Mouse (Mus musculus) forebrain, embryonic 12.5 days (tissue): ENCODE results near the gene Adamtsl4. TPM values are rescaled to one million over a fixed set of nuclear protein-coding genes. Genes with fewer than 3 reads are reported as not detected.

Experiments used
- ATAC-seq: fragments of 200-750 bp; cut with Nextera tagmentation; 2 replicates; pipeline ENCODE4 v1.8.0; 2017; ENCODE audit warnings: moderate TSS enrichment; ENCODE audit not compliant: low FRiP score
- H3K27ac ChIP-seq: fragments of 300-500 bp; sonication (generic); 2 replicates; pipeline ENCODE4 v1.5.1; 2016; ENCODE audit warnings: mild to moderate bottlenecking
- H3K27me3 ChIP-seq: fragments of 300-500 bp; sonication (generic); 2 replicates; pipeline ENCODE4 v1.6.1; 2016; ENCODE audit warnings: mild to moderate bottlenecking
- H3K36me3 ChIP-seq: fragments of 300-500 bp; sonication (generic); replicated peaks from 2 replicates; pipeline ENCODE4 v1.6.1; 2016; ENCODE audit warnings: mild to moderate bottlenecking
- H3K4me1 ChIP-seq: fragments of 300-500 bp; sonication (generic); 2 replicates; pipeline ENCODE4 v1.6.1; 2016
- H3K4me2 ChIP-seq: fragments of 300-500 bp; sonication (generic); 2 replicates; pipeline ENCODE4 v1.6.1; 2016; ENCODE audit warnings: mild to moderate bottlenecking, moderate library complexity
- H3K4me3 ChIP-seq: fragments of 300-500 bp; sonication (generic); replicated peaks from 2 replicates; pipeline ENCODE4 v1.5.1; 2016; ENCODE audit warnings: mild to moderate bottlenecking
- H3K9ac ChIP-seq: fragments of 300-500 bp; sonication (generic); 2 replicates; pipeline ENCODE4 v1.6.1; 2016; ENCODE audit warnings: mild to moderate bottlenecking
- H3K9me3 ChIP-seq: fragments of 300-500 bp; sonication (generic); 2 replicates; pipeline ENCODE4 v1.6.1; 2016
- WGBS: fragments of 180-500 bp; shearing (Covaris S2); methylation state at CpG from one replicate; pipeline ENCODE4 v1.1.7; 2016; 5-methylcytosine and 5-hydroxymethylcytosine counted together
- polyA plus RNA-seq: library from polyadenylated mRNA; unstranded; fragments of >200 nt; fragmentation: Nextera tagmentation; extraction: Ambion mirVana; gene quantifications from 2 replicates; pipeline ENCODE4 v1.2.1, GENCODE M21; 2016

Adamtsl4 gene
- polyA plus RNA-seq, 1 experiment from 2014 or later: 1.1 TPM

GRCm38 (mm10) chr3:95684846-95685245, 2.9 kb downstream of the Adamtsl4 start:
- Histone ChIP-seq H3K9ac (no peak overlapping the region), H3K36me3 (no peaks in the 10 kb centered on the region), H3K4me3 (no peak overlapping the region), H3K27ac (no peak overlapping the region), H3K4me2 (no peak overlapping the region), H3K27me3 (peaks cover 16% of the 10 kb centered on the region), H3K9me3 (no peaks in the 10 kb centered on the region), H3K4me1 (peaks cover 18% of the 10 kb centered on the region)
- ATAC-seq: no peak
- WGBS: 69% methylated on average over 5 of the region's 8 CpGs

DNA sequence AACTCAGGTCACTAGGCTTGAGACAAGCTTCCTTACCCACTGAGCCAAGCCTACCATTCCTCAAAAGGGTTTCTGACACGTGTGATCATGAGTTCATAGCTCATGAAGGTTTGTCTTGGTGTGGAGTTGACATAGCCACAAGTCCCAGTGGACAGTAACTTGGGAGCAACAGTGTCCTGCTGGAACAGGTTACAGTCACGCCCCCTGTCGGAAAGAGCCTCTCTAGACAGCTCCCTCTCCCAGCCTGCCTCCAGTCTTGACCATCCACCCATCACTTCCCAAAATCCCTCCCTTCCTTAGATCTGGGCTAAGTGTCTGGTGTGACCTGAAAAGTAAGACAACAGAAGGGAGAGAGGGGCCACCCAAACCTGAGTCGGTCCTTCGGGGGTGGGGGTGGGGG, 4.8 kb downstream of the Adamtsl4 start:
- H3K4me3 ChIP-seq: no peak overlapping the region
- peaks cover 16% of the 10 kb centered on the region for H3K27me3 ChIP-seq
- no peaks in the 10 kb centered on the region for H3K9me3 ChIP-seq
- no peak overlapping the region for H3K27ac ChIP-seq
- H3K36me3 ChIP-seq: no peaks in the 10 kb centered on the region
- H3K4me1 ChIP-seq: peaks cover 16% of the 10 kb centered on the region
- ATAC-seq: no peak
- H3K9ac ChIP-seq: no peak overlapping the region
- no peak overlapping the region for H3K4me2 ChIP-seq
- 71% methylated on average over 5 of the region's 5 CpGs for WGBS

GRCm38 (mm10) chr3:95681365-95681764, 6.4 kb downstream of the Adamtsl4 start:
- H3K4me3 ChIP-seq: no peak overlapping the region
- no peak overlapping the region for H3K27ac ChIP-seq
- 67% methylated on average over 11 of the region's 11 CpGs for WGBS
- H3K9me3 ChIP-seq: no peaks in the 10 kb centered on the region
- H3K36me3 ChIP-seq: no peaks in the 10 kb centered on the region
- ATAC-seq: no peak
- no peak overlapping the region for H3K4me2 ChIP-seq
- no peak overlapping the region for H3K9ac ChIP-seq
- H3K4me1 ChIP-seq: 0 out of 2 replicates have a peak, but pooled peaks cover under 1% of the 10 kb centered on the region
- peaks cover 2% of the 10 kb centered on the region; the same call in 1 of the 2 replicates for H3K27me3 ChIP-seq

DNA sequence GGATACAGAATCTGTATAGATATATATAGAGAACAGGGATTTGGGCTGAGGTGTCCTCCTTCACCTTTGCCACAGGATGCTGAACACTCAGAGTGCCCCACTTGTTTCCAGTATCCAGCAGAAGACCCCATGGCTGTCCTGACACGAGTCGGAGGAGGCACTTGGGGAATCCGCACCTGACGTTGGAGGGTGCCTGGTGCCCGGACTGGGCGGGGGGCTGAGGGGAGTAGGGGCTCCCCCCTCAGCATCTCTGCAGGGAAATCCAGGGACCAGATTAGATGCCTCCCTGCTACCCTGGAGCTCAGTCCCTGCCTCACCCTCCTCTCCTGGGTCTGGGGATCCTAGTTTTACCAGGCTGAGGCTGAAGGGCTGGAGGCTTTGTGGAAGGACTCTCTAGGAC, 7.0 kb downstream of the Adamtsl4 start:
- H3K27ac ChIP-seq: no peak overlapping the region; the same call in 1 of the 2 replicates

GRCm38 (mm10) chr3:95679551-95679950, 8.2 kb downstream of the Adamtsl4 start:
- no peak overlapping the region for H3K4me2 ChIP-seq
- H3K9me3 ChIP-seq: no peaks in the 10 kb centered on the region
- no peak overlapping the region for H3K9ac ChIP-seq
- WGBS: 94% methylated on average over 8 of the region's 8 CpGs
- H3K27me3 ChIP-seq: no peaks in the 10 kb centered on the region
- H3K4me1 ChIP-seq: peaks cover 10% of the 10 kb centered on the region
- H3K4me3 ChIP-seq: no peak overlapping the region
- no peak overlapping the region for H3K27ac ChIP-seq
- no peaks in the 10 kb centered on the region for H3K36me3 ChIP-seq
- ATAC-seq: no peak

More for the DNA sequence above, 7.0 kb downstream of the Adamtsl4 start:
- H3K4me2 ChIP-seq: no peak overlapping the region
- no peak for ATAC-seq
- H3K27me3 ChIP-seq: no peaks in the 10 kb centered on the region
- no peak overlapping the region for H3K9ac ChIP-seq
- no peaks in the 10 kb centered on the region; the same call in 1 of the 2 replicates for H3K4me1 ChIP-seq
- no peaks in the 10 kb centered on the region for H3K36me3 ChIP-seq
- H3K9me3 ChIP-seq: no peaks in the 10 kb centered on the region
- 82% methylated on average over 6 of the region's 6 CpGs for WGBS
- no peak overlapping the region for H3K4me3 ChIP-seq

- 90% methylated on average over 19 of the region's 19 CpGs for WGBS
- H3K4me3 ChIP-seq: no peak overlapping the region
- no peaks in the 10 kb centered on the region for H3K9me3 ChIP-seq
- no peak overlapping the region for H3K27ac ChIP-seq
- 0 out of 2 replicates have a peak, but pooled peaks cover 4% of the 10 kb centered on the region for H3K36me3 ChIP-seq
- no peak overlapping the region for H3K4me2 ChIP-seq
- peaks cover 25% of the 10 kb centered on the region for H3K4me1 ChIP-seq
- ATAC-seq: no peak
- H3K9ac ChIP-seq: no peak overlapping the region; the same call in 1 of the 2 replicates
- no peaks in the 10 kb centered on the region for H3K27me3 ChIP-seq
Measured at GRCm38 (mm10) chr3:95677420-95678090, 10.2 kb downstream of the Adamtsl4 start.

GRCm38 (mm10) chr3:95676745-95677419, 10.8 kb downstream of the Adamtsl4 start:
- Histone ChIP-seq H3K4me1 (peaks cover 28% of the 10 kb centered on the region), H3K36me3 (0 out of 2 replicates have a peak, but pooled peaks cover 4% of the 10 kb centered on the region), H3K27me3 (no peaks in the 10 kb centered on the region), H3K9me3 (no peaks in the 10 kb centered on the region), H3K4me2 (no peak overlapping the region), H3K4me3 (no peak overlapping the region), H3K27ac (no peak overlapping the region), H3K9ac (no peak overlapping the region)
- 56% methylated on average over 15 of the region's 15 CpGs for WGBS
- no peak for ATAC-seq

DNA sequence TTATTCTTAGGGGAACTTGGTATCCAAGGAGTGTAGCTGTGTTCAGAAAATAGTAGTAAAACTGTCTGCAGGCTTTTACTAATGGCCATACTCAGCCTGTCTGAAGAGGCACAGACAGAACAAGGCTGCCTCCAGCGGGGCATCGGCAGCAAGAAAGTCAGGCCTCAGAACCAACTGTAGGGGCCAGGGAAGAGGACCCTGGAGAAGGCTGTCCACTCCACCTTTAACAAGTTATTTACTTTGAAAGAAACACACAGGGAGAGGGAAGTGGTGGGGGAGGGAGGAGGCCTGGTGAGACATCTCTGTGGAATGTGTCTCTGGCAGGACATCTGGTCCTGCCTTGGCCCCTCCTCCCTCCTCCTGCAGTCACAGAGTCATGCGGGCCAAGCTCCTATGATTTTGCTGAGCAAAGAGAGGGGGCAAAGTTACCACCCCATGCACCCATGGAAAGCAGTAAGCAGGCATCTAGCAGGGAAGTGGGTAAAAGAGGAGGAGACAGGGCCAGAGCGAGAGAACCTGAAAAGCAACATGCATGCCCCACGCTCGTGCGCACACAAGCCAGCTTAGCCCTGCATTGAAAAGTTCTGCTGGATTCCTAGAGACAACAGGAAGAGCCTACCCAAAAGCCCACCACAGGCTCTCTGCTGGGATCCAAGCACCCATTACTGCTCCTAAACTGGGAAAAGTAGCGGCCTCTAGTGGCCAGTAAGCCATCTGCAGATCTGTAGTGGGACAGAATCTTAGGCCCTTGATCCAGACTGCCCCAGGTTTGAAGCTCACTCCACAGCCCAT, 12.2 kb downstream of the Adamtsl4 start:
- 0 out of 2 replicates have a peak overlapping the region, but pooled peaks have one; percentile 7 for H3K9ac ChIP-seq

DNA sequence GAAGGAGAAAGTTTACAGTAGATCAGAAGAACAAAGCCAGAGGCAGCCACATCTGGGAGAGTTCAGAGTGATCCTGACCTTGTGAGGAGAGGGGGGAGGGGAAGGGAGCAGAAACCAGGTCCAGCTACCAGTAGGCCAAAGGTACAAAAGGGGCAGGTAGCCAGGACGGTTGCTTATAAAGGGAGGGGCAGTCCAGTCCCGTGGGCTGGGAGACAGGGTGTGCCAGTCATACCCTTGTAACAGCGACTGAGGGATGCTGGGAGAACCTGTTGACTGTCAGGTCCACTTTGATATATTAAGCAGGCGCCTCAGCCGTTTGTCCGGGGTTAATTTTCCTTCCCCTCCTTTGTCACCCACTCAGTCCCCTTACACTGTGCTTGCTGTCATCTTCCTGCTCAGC, 12.9 kb downstream of the Adamtsl4 start:
- Histone ChIP-seq H3K27me3 (no peaks in the 10 kb centered on the region), H3K4me1 (peaks cover 28% of the 10 kb centered on the region), H3K9me3 (no peaks in the 10 kb centered on the region), H3K4me2 (no peak overlapping the region), H3K27ac (0 out of 2 replicates have a peak overlapping the region, but pooled peaks have one; percentile 20), H3K4me3 (no peak overlapping the region), H3K36me3 (peaks cover 6% of the 10 kb centered on the region), H3K9ac (0 out of 2 replicates have a peak overlapping the region, but pooled peaks have one; percentile 7)
- ATAC-seq: no peak
- WGBS: 38% methylated on average over 6 of the region's 6 CpGs

More for the DNA sequence above, 12.2 kb downstream of the Adamtsl4 start:
- Histone ChIP-seq H3K4me3 (no peak overlapping the region), H3K27me3 (no peaks in the 10 kb centered on the region), H3K27ac (peak overlapping the region; percentile 37), H3K9me3 (no peaks in the 10 kb centered on the region), H3K4me2 (no peak overlapping the region), H3K4me1 (peaks cover 28% of the 10 kb centered on the region), H3K36me3 (peaks cover 4% of the 10 kb centered on the region)
- 31% methylated on average over 7 of the region's 8 CpGs for WGBS
- ATAC-seq: peak; percentile 60

DNA sequence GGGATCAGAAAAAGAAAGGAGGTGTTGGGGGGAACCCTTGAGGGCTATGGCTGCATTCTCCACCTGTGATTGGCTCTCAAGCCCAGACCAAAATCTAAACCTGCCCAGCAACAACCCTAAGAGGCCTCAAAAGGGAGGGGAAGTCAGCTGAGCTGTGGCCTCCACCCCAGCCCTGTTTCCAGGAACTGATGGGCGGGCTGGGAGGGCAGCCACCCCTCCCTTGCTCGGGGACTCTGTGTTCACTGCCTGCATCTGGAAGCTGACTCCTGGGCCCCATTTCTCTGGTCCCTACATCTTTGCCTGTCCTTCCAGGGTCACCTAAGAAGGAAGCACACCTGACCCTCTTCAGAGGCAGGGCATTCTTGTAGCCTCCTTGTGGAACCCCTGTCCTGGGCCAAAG, 13.5 kb downstream of the Adamtsl4 start:
- no peaks in the 10 kb centered on the region for H3K9me3 ChIP-seq
- peaks cover 11% of the 10 kb centered on the region for H3K36me3 ChIP-seq
- ATAC-seq: peak; percentile 45; the same call in 1 of the 2 replicates
- H3K27me3 ChIP-seq: no peaks in the 10 kb centered on the region
- H3K9ac ChIP-seq: no peak overlapping the region
- 35% methylated on average over 2 of the region's 2 CpGs for WGBS
- H3K4me2 ChIP-seq: no peak overlapping the region
- H3K4me3 ChIP-seq: no peak overlapping the region
- H3K4me1 ChIP-seq: peaks cover 28% of the 10 kb centered on the region
- peak overlapping the region; percentile 50; the same call in 1 of the 2 replicates for H3K27ac ChIP-seq

DNA sequence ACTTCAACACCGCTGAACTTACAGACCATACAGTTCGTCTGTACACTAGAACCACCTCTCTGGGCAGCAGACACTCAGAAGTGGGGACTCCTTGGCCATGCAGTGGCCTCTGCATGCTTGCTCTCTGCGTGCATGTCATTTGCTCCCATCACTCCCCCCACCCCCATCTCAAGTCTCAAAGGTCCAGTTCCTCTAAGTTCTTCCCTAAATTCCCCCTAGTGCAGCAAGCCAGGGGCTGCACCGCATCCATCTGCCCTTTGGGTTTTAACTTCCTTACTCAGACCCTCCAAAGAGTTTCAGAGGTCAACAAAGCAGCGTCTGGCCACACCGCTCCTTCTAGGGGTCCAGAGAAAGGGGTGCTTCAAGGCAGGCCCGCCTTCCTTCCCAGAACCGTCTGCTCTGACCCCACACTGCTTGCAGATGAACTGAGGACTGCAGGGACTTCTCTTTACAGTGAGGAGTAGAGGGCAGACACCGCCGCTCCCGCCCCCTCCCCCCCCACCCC, 14.0 kb downstream of the Adamtsl4 start:
- H3K9me3 ChIP-seq: no peaks in the 10 kb centered on the region
- H3K4me1 ChIP-seq: peaks cover 29% of the 10 kb centered on the region
- no peak overlapping the region for H3K4me3 ChIP-seq
- 31% methylated on average over 11 of the region's 11 CpGs for WGBS
- H3K4me2 ChIP-seq: no peak overlapping the region
- peak overlapping the region; percentile 50 for H3K27ac ChIP-seq
- ATAC-seq: no peak
- H3K36me3 ChIP-seq: peaks cover 15% of the 10 kb centered on the region
- H3K9ac ChIP-seq: no peak overlapping the region
- H3K27me3 ChIP-seq: no peaks in the 10 kb centered on the region
